Mouse (Mus musculus): ENCODE results near the gene Gm21905. TPM values are rescaled to one million over a fixed set of nuclear protein-coding genes. Genes with fewer than 3 reads are reported as not detected.

Gm21905 gene
- total RNA-seq (2012; rRNA removed) (not detected in 2 replicates), polyA plus RNA-seq (2012; ENCODE audit: insufficient read depth in 1 of 2, insufficient read length in 2 of 2, low read depth in 1 of 2, low replicate concordance in 2 of 2, missing spikeins in 1 of 2) (not detected)

DNA sequence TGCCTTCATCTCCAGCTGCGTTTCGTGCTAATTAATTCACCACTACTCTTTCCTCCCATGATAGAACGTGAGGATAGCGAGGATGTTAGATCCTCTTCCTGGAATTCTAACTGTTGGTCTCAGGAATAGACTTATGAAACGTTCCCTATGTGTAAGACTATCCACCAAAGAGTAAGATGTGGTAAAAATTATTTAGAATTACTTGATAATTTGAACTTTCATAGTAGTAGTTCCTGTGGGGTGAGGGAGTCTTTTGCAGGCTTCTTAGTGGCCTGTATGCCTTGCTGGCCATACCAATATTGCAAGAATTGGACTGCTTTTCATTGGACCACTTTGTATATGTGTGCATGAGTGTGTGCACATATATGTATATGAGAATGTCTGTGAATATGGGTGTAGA is at the start of gene Gm21905:
Gene Gm21905 (minus strand): TSS at position 101 of the 400 bp plus-strand sequence.
- H3K9me3 ChIP-seq (replicated peaks; ENCODE audit: insufficient read depth, low read length) = no peaks in the 10 kb centered on the region
- no peaks in the 10 kb centered on the region for H3K4me1 ChIP-seq (ENCODE audit: control insufficient read depth in 1 of 2, insufficient read depth in 2 of 2, low read length in 2 of 2)
- no peak for DNase-seq (ENCODE audit: low read depth, low spot score)

DNA sequence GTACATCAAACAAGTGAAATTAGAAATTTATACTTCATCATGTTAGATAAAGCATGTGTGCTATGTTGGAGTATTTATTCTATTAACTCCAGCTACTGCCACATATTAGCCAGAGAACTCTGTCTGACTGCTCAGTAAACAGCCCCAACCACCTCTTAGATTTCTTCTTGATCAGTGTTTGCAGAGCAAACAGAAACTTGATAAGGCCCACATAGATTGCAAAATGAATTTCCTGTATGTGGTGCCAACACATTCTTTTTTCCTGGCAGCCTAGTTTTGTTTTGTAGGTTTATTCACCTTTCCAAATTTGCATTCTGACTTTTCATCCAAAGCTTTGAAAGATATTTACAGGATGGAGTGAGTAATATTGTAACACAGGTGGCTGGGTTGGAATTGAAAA is 44.2 kb upstream of the Gm21905 start:
- no peaks in the 10 kb centered on the region for H3K79me2 ChIP-seq (ENCODE audit: control insufficient read depth, insufficient read depth, low read length, poor library complexity)
- TF ChIP-seq BHLHE40 (IDR thresholded peaks at IDR 0.05; ENCODE audit: borderline replicate concordance, low read depth, low read length) (no peak), SMC3 (IDR thresholded peaks at IDR 0.05; ENCODE audit: low read depth, low read length) (no peak), CTCF (IDR thresholded peaks at IDR 0.05 in 2 of 3, conservative IDR thresholded peaks at IDR 0.05 in 1 of 3; ENCODE audit: control insufficient read depth in 1 of 3, insufficient read depth in 1 of 3, low read depth in 2 of 3, low read length in 3 of 3, poor library complexity in 1 of 3, severe bottlenecking in 1 of 3) (no peak), ETS1 (IDR thresholded peaks at IDR 0.05; ENCODE audit: low read depth, low read length) (no peak), SIN3A (IDR thresholded peaks at IDR 0.05; ENCODE audit: low read length) (no peak), NRF1 (IDR thresholded peaks at IDR 0.05; ENCODE audit: insufficient read depth, low read depth, low read length, poor library complexity, severe bottlenecking) (no peak), HCFC1 (IDR thresholded peaks at IDR 0.05; ENCODE audit: low read depth, low read length) (no peak), CHD1 (IDR thresholded peaks at IDR 0.05; ENCODE audit: low read depth, low read length) (no peak), E2F4 (IDR thresholded peaks at IDR 0.05; ENCODE audit: borderline replicate concordance, low read depth, low read length) (no peak), TBP (IDR thresholded peaks at IDR 0.05; ENCODE audit: low read depth, low read length) (no peak), KAT2A (conservative IDR thresholded peaks at IDR 0.05; ENCODE audit: low read depth, low read length) (no peak), TCF12 (IDR thresholded peaks at IDR 0.05; ENCODE audit: low read depth, low read length) (no peak), EP300 (IDR thresholded peaks at IDR 0.05; ENCODE audit: low read depth in 1 of 2, low read length in 2 of 2) (no peak), ELF1 (IDR thresholded peaks at IDR 0.05; ENCODE audit: low read depth, low read length) (no peak), ZNF384 (IDR thresholded peaks at IDR 0.05; ENCODE audit: low read depth, low read length) (no peak)
- H3K27ac ChIP-seq (ENCODE audit: control insufficient read depth, low read depth, low read length) = no peak overlapping the region
- no peaks in the 10 kb centered on the region for H3K9me3 ChIP-seq (replicated peaks; ENCODE audit: insufficient read depth, low read length)
- no peaks in the 10 kb centered on the region for H3K36me3 ChIP-seq (ENCODE audit: control insufficient read depth in 1 of 2, insufficient read depth in 2 of 2, low read length in 2 of 2)
- DNase-seq (ENCODE audit: low read depth, low spot score) = no peak
- no peak overlapping the region for H3K4me3 ChIP-seq (ENCODE audit: control insufficient read depth in 1 of 2, insufficient read depth in 1 of 2, low read depth in 2 of 2, low read length in 2 of 2)
- H3K9ac ChIP-seq (ENCODE audit: control insufficient read depth, low read depth, low read length, poor library complexity, severe bottlenecking) = no peak overlapping the region
- no peaks in the 10 kb centered on the region for H3K27me3 ChIP-seq (ENCODE audit: control insufficient read depth in 1 of 2, insufficient read depth in 2 of 2, low read length in 2 of 2)
- H3K4me1 ChIP-seq (ENCODE audit: control insufficient read depth in 1 of 2, insufficient read depth in 2 of 2, low read length in 2 of 2) = no peaks in the 10 kb centered on the region

More for the DNA sequence above, at the start of gene Gm21905:
- Histone ChIP-seq H3K27ac (ENCODE audit: control insufficient read depth, low read depth, low read length) (no peak within 1 kb of the TSS), H3K27me3 (ENCODE audit: control insufficient read depth in 1 of 2, insufficient read depth in 2 of 2, low read length in 2 of 2) (no peaks in the 10 kb centered on the region), H3K9ac (ENCODE audit: control insufficient read depth, low read depth, low read length, poor library complexity, severe bottlenecking) (no peak within 1 kb of the TSS), H3K36me3 (ENCODE audit: control insufficient read depth in 1 of 2, insufficient read depth in 2 of 2, low read length in 2 of 2) (no peaks in the 10 kb centered on the region), H3K79me2 (ENCODE audit: control insufficient read depth, insufficient read depth, low read length, poor library complexity) (no peaks in the 10 kb centered on the region), H3K4me3 (ENCODE audit: control insufficient read depth in 1 of 2, insufficient read depth in 1 of 2, low read depth in 2 of 2, low read length in 2 of 2) (no peak within 1 kb of the TSS)
- TF ChIP-seq MAX (IDR thresholded peaks at IDR 0.05; ENCODE audit: low read length) = no peak
- TF ChIP-seq HCFC1 (IDR thresholded peaks at IDR 0.05; ENCODE audit: low read depth, low read length) = no peak
- TF ChIP-seq CHD1 (IDR thresholded peaks at IDR 0.05; ENCODE audit: low read depth, low read length) = no peak
- no peak for TF ChIP-seq ETS1 (IDR thresholded peaks at IDR 0.05; ENCODE audit: low read depth, low read length)
- TF ChIP-seq CHD2 (IDR thresholded peaks at IDR 0.05; ENCODE audit: low read length) = no peak
- no peak for TF ChIP-seq JUND (IDR thresholded peaks at IDR 0.05; ENCODE audit: low read depth, low read length)
- no peak for TF ChIP-seq USF2 (IDR thresholded peaks at IDR 0.05; ENCODE audit: borderline replicate concordance in 1 of 2, insufficient read depth in 1 of 2, low read depth in 1 of 2, low read length in 2 of 2)
- TF ChIP-seq BHLHE40 (IDR thresholded peaks at IDR 0.05; ENCODE audit: borderline replicate concordance, low read depth, low read length) = no peak
- TF ChIP-seq USF1 (IDR thresholded peaks at IDR 0.05; ENCODE audit: low read depth, low read length) = no peak
- no peak for TF ChIP-seq TCF12 (IDR thresholded peaks at IDR 0.05; ENCODE audit: low read depth, low read length)
- TF ChIP-seq MXI1 (IDR thresholded peaks at IDR 0.05; ENCODE audit: low read depth, low read length) = no peak
- TF ChIP-seq MAFK (IDR thresholded peaks at IDR 0.05; ENCODE audit: borderline replicate concordance, low read depth, low read length) = no peak
- no peak for TF ChIP-seq E2F4 (IDR thresholded peaks at IDR 0.05; ENCODE audit: borderline replicate concordance, low read depth, low read length)

All from MEL (cell line).